Mouse (Mus musculus) heart, postnatal 36 days (tissue): Measurements from ENCODE around the gene Slc4a8. TPM values are rescaled to one million over a fixed set of nuclear protein-coding genes. Genes with fewer than 3 reads are reported as not detected.
"Not testable (repeated sequence)": the region's sequence is repeated elsewhere in the genome, so short reads cannot be mapped to it uniquely, and the experiment has no call there.

Source experiments
- DNase-seq, 2 experiments: peaks; one replicate each; pipeline ENCODE4 v3.0.0; 2021 to 2022
- intact Hi-C: fragments of 180-260 bp; cut with DNase I; formaldehyde crosslinking; loops from one replicate; pipeline ENCODE4 v1.15.1; 2025
- total RNA-seq, 2 experiments: library from RNA; stranded (reverse); gene quantifications; 2 replicates each; pipeline ENCODE4 v1.2.3; 2021

Gene Slc4a8
- total RNA-seq, 2 experiments from 2014 or later = 2.3 to 2.7 TPM

DNA sequence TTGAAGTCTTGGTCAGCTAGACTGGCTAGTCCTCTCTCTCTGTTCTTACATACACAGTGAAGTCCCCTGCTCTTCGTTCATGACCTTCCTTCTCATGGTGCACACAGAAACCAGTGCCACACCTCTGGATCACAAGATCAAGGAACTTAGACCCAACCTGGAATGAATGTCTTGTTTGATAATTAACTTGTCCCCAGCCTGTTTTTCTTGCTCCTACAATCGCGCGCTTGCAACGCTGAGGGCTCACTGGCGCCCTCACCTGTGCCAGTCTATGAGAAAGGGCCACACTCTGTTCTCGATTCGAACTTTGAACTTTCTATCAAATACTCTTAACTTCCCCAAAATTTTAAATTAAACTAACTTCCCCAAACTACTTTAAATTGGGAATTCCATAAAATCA, 60.3 kb downstream of the Slc4a8 start:
- DNase-seq = no peak
- intact Hi-C loops = no loop called here

DNA sequence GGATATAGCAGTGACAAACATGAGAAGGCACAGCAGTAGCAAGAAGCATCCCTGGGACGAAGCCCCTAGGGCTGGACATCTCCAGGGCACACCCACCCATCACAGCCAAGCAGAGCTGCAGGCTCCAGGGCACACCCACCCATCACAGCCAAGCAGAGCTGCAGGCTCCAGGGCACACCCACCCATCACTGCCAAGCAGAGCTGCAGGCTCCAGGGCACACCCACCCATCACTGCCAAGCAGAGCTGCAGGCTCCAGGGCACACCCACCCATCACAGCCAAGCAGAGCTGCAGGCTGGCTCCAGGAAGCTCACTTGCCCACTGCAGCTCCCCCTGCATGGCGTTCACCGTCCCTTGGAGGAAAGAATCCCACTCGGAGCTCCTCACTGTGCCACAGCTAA, 60.8 kb downstream of the Slc4a8 start:
- intact Hi-C loops, DNase-seq: not testable (repeated sequence)

DNA sequence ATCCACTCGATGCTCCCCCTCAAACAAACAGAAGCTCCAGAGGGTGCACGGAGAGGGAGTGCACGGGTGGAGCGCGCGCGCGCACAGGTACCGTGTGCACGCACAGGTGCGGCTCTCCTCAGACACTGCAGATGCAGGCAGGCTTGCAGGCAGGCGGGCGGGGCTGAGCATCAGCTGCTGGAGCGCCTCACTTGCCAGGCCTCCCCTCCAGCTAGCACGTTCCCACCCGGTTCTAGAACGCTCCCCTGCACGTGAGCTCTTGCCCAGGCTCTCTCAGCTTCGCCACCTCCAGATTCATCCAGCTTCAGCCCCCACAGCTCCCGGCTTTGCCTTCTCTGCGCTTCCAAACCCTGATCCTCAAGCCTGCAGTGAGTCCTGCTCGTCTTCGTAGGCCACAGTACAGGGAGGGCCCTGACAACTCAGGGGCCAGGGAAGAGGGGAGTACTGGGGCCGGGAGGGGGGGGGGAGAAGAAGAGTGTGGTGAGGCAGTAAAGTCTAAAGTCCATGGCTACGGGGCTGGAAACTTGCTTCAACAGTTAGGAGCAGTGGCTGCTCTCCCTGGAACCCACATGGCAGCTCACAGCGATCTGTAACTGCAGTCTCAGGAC, 63.8 kb downstream of the Slc4a8 start:
- intact Hi-C loops = no loop called here
- no peak for DNase-seq

DNA sequence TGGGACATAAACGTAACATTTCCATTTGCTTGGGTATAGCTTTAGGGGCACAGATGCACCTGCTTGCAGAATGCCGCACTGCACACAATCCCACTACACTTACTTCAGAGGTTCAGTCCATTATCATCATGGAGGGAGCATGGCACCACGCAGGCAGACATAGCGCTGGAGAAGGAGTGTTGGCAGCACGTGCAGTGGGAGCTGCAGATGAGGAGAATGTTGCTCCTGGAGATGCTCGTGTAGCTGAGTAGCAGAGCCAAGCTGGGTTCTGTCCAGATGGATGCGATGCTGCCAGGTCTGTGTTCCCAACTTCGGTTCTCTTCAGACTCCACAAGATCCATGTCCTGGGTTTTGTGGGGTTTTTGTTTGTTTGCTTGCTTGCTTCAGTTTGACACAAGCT, 64.5 kb downstream of the Slc4a8 start:
- intact Hi-C loops = no loop called here
- no peak for DNase-seq

DNA sequence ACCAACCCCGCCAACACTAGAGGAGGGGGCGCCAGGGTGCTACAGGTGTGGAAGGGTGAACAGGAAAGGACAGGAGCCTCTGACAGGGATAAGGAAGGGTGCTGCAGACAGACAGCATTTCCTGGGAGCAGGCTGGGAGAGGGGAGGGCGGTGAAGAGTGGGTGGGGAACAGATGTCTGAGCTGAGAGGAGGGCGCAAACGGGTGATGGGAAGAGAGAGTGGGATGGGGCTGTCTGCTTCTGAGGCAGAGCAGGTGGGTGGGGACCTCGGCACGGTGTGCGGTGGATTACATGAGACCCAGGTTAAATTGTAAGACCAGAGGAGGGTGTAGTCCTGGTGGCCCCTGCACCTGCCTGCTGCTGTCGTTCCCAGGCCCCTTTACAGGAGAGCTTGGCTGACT, 68.2 kb downstream of the Slc4a8 start:
- no peak for DNase-seq
- intact Hi-C loops = no loop called here

DNA sequence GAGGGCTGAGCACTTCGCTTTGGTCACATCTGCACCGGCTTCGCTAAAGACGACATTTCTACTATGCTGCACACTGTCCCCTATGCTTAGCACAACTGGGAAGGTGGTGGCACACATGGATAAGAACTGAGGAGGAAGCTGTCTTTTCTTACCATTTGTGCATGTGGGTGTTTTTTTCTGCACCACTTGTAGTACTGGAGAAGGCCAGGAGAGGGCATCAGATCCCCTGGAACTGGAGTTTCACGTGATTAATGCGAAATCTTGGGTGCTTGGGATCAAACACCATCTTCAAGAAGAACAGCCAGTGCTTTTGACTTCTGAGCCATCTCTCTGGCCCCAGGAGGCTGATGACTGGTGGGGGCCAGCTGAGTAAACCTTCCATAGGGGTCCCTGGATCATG, 69.1 kb downstream of the Slc4a8 start:
- intact Hi-C loops = no loop called here
- no peak for DNase-seq

DNA sequence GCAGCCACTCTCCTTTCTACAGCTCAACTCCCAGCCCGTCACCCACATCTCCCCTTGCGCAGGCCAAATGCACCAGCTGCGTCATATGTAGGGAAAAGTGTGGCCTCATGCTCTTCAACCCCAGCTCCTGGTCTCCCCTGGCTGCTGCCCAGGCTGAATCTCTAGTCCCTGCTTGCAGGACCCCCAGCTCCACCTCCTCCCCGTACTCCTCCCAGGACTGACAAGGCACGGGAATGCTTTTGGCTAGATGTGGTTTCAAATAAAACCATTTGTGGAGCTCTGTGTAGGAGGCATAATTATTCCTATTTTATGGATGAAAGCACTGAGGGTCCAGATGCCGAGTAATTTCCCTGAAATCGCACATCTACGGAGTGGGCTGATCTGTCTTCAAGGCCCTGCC, 70.6 kb downstream of the Slc4a8 start:
- DNase-seq = no peak
- intact Hi-C loops = no loop called here

DNA sequence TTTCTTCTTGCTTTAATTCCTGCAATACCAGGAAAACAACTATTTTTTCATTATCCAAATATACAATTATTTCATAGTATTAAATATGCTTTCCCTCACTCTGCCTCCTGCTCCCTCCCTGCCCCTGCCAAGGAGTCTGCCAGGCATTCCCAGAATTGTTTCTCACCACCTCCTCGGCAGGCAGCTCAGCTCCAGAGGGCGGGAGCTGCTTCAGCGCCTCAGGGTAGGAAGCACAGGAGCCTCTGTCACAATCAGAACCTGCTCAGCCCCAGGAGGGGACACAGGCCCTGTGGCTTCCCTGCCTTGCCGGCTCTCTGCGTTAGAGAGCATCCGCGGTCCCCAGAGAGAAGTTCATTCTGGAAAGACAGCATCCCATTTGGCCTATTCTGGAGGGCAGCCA, 71.2 kb downstream of the Slc4a8 start:
- no peak for DNase-seq
- intact Hi-C loops = no loop called here

DNA sequence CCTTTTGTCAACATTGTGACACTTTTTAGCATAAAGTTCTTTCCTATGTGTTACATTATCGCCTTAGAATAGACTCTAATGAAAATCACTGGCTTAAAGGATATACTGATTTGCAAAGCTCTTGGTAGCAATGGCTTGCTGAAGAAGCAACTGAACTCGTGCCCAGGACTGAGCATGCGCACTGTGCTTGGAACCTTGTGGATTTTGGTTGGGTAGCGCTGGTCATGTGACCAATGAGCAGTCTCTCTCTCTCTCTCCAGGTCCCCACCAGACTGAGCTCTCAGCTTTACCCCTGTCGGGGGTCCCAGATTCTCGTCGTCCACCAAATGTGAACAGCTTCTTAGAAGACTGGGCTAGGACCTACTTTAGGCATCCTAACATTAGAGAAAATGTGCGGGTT, 75.2 kb downstream of the Slc4a8 start:
- intact Hi-C loops = loop anchor here (5.0 kb wide), 1 partner anchor 161 kb away; no protein-coding TSS in a partner anchor
- no peak for DNase-seq

DNA sequence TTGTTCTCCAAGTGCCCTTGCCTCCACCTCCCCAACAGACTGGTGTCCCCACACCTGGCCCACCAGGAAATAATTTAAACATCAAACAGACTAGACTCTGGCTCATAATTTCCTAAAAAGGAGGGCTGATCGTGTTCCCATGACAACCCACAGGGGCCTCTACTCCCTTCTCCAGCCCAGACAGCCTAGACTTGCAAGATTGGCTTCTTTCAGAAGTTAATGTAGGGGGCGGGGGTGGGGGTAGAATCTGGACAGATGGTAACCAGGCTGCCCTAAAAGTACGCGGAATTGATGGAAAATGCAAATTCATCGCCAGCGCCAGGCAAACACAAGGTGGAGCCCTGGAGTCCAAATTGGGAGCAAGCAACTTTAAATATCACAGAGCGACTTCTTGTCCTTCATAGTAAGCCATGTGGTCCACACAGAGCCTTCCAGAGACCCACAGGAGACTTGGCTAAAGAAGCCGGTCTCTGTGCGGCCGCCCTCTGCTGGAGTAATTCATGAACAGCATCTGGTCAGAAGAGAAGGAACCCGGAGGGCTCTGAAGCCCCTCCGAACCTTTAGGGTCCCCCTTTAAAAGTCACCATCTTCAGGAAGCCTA, 77.2 kb downstream of the Slc4a8 start:
- intact Hi-C loops = loop anchor here (1.0 to 5.0 kb wide), 2 partner anchors 81 to 159 kb away; no protein-coding TSS in a partner anchor
- peak; percentile 35 to 52 for DNase-seq

DNA sequence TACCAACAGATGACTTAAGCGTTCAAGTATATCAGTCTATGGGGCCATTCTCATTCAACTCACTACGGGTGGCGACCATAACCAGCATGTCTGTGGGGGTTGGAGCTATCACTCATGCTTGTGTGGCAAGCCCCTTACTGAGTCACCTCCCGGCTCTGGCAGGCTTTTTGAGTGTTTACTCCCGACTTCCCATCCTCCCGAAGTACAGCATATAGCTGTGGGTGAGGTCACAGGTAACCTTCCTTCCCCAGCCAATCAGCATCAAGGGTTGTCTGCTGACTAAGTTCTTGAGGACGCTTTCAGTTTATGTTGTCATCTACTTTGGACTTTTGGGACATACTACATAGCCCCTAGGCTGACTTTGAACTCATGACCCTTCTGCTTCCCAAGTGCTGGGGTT, 82.8 kb downstream of the Slc4a8 start:
- no peak for DNase-seq
- intact Hi-C loops = no loop called here

DNA sequence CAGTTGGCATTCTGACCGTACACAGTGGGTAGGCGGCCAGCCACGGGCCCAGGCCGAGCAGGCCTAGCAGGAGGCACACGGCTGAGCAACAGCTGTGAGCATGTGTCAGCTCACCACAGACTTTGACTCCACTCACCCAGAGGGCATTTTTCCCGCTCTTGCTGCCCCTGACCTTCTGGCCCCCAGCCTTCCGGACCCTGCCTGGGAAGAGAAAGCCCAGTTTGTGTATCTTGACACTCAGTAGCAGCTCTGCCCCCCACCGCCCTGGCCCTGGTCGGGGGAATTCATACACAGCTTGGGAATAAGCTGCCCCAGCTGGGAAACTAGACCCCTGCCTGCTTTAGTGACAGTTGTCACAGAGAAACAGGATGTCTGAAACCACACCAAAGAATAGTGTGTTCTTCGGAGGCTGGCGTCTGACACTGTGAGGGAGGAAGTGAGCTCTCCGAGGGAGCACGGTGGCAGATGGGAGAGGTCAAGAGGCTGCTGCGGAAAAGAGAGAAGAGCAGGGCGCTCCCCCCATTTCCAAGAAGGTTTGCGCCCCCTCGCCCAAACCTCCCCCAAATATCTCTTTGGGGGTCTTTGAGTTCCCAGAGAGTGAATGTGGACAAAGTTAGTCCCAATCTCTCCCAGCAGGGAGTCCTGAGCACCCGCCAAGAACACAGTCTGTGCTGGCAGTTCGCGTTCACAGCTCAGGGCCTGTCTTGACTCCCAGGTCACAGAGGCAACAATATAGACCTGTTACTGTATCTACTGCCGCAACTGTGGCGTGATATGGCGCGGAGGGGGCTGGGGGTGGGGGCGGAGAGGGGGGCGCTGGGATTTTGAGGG, 83.7 kb downstream of the Slc4a8 start:
- intact Hi-C loops = no loop called here
- no peak for DNase-seq

DNA sequence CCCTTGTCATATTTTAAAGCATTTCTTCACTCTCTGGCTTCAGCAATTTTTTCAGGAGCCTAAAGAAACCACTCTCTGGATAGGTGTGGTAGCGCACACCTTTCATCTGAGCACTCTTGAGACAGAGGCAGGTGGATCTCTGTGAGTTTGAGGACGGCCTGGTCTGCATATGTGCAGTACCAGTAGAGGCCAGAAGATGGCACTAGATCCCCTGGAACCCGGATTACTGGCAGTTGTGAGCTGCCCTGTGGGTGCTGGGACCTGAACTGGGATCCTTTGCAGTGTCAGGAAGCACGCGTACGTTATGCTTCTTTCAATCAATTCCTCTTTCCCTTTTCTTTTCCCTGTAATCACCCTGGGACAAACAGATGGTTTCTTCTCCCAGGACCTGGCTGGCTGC, 85.6 kb downstream of the Slc4a8 start:
- DNase-seq = no peak
- intact Hi-C loops = no loop called here

DNA sequence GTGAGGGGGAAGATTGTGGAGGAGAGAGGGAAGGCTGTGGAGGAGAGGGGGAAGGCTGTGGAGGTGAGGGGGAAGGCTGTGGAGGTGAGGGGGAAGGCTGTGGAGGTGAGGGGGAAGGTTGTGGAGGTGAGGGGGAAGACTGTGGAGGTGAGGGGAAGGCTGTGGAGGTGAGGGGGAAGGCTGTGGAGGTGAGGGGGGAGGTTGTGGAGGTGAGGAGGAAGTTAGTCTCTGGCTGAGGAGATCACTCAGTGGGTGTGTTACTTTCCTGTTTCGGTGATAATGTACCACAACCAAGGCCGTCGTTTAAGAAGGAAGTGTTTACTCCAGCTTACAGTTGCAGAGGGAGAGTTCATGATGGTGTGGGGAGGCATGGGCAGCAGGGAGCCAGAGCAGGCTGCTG, 96.0 kb downstream of the Slc4a8 start:
- intact Hi-C loops = no loop called here
- DNase-seq = no peak

DNA sequence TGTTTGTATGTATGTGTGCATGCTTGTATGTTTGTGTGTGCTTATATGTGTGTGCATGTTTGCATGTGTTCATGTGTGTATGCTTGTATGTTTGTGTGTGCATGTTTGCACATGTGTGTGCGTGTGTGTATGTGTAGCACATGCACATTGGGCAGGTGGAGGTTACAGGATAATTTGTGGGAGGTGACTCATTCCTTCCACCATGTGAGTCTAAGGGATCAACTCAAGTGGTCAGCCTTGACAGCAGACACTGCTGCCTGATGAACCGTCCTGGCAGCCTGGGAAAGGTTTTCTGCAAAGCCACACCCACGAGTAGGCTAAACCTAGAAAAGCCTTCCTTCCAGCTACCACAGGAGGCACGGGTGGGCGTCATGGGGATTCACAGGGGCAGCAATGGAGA, 99.3 kb downstream of the Slc4a8 start:
- intact Hi-C loops = no loop called here
- DNase-seq = no peak

DNA sequence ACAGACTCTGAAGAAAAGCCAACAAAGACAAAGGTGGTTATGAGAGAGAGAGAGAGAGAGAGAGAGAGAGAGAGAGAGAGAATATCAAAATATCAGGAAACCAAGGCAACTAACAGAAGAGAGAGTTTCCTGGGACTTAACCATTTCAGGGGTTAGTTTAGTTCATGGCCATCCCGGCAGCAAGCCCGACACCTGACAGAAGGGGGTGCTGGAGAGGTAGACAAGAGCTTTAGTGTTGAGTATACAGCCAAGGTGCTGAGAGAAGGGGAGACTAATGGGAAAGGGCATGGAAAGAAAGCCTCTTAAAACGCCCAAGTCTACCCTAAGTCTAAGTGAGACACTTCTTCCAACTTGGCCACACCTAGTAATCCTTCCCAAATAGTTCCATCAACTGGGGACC, 104.0 kb downstream of the Slc4a8 start:
- intact Hi-C loops = no loop called here

DNA sequence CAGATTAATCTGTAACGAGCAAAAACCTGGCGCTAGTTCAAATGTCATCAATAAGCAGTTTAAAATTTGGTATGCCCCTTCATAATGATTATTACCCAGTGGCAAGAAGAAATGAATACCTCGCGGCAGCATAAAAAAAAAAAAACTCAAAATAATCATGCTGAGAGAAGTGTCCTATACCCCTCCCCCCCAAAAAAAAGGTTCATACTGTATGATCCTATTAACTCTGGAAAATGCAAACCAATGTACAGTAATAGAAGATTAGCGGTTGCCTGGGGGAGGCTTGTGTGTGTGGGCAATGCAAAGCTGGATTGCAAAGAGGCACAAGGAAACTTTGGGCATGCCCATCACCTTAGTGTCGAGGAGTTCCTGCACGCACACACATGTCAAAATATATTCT, 108.0 kb downstream of the Slc4a8 start, which contains the start of gene Scn8a:
Gene Scn8a (plus strand): TSS at position 301 of the 400 bp plus-strand sequence.
- intact Hi-C loops = no loop called here
- no peak for DNase-seq

More for the DNA sequence above, 104.0 kb downstream of the Slc4a8 start:
- DNase-seq = no peak

DNA sequence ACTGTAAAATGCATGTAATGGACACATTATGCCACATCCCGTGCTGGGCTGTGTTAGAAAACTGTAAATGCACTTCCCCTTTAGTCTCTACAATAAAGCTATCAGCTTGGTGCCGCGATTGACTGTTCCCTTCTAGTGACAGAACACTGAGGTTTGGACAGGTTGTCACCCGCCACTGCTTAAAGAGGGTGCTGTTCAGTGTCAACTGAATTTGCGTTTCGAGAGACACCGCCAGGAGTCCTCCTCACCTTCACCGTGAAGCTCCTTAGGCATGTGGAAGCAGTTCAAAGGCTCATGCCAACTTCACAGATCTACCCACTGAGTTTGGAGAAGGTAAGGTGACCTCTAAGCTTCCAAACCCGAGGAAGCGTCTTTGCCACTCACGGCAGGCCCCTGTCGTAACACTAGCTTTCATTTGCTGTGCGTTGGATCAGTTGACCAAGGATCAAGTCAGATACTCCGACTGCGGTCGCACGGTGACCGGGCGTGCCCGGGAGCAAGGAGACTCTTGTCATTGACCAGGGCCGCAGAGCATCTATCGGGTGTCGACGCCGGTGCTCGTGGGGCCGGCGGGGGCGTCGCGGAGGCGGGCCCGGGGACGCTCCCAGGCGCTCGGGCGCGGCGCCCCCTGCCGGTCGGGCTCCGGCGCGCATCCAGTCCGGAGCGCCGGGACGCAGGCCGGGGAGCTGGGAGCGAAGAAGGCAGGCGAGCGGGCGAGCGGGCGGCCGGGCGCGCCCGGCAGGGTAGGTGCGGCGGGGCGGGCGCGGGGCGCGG, 108.6 kb downstream of the Slc4a8 start:
- intact Hi-C loops = no loop called here
- DNase-seq = peak; percentile 19 to 27

DNA sequence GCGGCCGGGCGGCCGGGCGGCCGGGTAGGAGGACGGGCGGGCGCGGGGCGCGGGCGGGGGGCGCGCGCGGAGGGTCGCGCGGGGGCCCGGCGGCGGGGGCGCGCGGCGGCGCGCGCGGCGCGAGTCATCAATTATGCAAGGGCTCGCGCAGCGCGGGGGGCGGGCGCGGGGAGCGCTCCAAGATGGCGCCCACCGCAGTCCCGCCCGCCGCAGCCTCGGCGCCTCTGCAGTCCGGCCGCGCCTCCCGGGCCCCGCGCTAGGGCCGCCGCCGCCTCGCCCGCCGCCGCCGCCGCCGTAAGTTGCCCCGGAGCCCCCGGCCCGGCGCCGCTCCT, 109.2 kb downstream of the Slc4a8 start:
- DNase-seq = no peak
- intact Hi-C loops = no loop called here

DNA sequence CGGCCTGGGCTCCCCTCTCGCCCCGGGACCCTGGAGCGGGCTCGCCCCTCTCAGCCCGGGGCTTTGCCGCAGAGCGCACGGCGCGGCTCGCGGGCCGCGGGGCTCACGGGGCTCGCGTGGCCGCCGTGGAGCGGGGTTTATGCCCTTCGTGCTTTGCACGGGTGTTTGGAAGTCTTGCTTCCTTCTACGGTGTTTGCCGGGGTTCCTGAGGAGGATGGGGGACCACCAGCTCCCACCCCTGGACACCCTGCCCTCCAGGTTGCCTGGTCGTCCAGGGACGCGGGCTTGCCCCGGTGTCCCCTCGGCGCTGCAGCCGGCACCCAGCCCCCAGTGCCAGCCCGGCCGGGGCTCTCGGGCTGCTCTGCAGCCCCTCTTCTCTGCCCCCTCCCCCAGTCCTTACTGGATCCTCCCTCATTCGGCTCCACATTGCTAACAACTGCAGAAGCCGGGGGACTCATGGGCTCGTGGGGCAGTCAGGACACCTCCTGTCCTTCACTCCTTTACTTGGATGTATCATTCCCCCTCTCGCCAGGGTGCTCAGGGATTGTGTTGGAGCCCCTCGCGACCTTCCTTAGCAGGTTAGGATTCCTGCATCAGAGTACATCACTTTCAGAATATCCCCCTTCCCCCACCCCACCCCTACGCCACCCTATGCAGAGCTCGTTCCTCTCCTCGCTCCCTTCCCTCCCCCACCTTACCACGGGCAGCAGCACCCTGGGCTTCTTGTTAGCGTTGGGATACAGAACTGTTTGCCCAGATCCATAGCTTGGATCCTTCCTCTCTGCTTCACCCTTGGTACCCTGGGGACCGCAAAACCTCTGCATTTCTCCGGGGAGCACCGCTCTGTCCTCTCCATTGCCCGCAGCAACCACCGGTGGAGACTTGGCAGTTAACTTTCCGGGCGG, 109.8 kb downstream of the Slc4a8 start:
- DNase-seq = no peak
- intact Hi-C loops = no loop called here
